Mouse (Mus musculus) cerebellum, adult (tissue): Measurements from ENCODE around the gene Mybl2.

Source experiments
- ATAC-seq: cut with Nextera tagmentation; 2 replicates; pipeline ENCODE4 v1.9.2; 2017; ENCODE audit warnings: mild to moderate bottlenecking, moderate library complexity, mixed read lengths; ENCODE audit not compliant: insufficient number of reproducible peaks, low FRiP score, low TSS enrichment

The Mybl2 gene

DNA sequence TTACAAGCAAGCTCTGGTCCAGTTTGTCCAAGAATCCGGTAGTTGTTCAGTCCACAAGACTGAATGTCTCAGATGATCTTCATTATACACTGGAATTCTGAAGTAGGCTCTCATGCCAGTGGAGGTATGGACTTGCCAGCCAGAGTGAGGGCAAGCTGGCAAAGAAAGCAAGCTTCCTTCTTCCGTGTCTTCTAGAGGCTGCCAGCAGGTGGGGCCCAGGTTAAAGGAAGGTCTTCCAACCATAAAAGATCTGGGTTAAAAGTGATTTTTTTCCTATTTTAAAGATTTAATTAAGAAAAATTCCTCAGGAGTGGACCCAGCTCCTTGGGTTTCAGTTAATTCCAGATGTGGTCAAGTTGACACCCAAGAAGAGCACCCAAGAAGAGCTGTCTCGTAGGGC, 15.7 kb downstream of the Mybl2 start:
- no peak for ATAC-seq

DNA sequence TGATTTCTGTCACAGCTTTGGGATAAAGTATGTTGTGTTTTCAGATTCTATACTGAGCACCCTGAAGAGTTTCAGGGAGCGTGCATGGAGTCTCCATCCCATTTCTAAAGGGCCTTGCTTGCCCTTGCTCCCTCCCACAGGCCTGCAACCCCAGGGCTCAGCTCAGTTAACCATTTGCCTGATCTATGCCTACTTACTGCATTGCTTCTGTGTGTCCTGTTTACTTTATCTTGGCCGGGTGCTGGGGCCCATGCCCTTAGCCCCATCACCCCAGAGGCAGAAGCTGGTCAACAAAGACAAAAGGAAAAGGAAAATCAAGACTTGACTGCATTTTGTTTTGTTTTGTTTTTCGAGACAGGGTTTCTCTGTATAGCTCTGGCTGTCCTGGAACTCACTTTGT, 17.1 kb downstream of the Mybl2 start:
- ATAC-seq: no peak

DNA sequence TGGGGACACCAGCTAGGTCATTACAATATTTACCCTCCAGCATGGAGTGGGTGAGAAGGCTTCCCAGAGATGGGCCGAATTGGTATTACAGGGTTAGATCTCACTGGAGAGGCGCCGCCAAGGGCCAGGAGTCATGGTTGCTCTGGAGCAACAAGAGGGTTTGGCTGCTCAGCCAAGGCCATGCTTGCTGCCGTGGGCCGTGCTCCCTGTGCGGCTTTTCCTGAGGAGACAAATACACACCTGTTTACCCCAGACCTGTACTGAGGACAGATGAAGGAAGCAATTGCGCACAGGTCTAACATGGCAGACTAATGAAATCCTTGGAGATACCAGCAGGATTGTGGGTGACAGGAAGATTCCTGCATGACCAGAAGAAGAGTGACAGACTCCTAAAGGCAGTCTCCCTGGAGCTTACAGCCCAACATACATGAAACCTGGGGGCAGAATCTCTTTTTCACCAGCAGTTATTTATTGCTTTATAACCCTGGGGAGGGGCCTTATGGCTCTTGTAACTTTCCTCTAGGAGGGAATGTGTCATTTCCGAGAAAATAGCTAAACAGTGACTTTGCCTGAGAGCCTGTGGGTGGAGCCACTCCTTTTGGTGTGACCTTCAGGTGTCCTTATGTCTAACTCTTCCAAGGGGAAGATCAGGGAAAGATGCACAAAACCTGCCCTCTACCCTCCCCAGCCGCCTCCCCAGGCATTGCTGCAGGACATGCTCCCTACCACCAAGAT, 18.7 kb downstream of the Mybl2 start:
- ATAC-seq: no peak

DNA sequence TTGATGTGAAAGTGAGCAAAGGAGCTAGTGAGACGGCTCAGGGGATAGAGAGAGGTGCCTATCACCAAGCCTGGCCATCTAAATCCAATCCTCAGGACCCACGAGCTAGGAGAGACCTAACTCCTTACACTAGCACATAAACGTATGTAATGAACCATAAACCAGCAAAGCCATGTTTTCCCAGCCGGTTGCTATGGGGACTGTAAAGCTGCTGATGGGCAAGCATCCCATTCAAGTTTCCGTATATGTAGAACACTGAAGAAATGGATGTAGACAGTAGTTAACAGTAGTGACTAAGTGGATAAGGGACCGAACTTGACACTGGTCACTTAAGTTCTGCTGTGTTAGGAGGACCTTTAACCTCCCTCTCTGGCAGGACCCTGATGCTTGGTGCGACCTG, 19.5 kb downstream of the Mybl2 start:
- no peak for ATAC-seq

DNA sequence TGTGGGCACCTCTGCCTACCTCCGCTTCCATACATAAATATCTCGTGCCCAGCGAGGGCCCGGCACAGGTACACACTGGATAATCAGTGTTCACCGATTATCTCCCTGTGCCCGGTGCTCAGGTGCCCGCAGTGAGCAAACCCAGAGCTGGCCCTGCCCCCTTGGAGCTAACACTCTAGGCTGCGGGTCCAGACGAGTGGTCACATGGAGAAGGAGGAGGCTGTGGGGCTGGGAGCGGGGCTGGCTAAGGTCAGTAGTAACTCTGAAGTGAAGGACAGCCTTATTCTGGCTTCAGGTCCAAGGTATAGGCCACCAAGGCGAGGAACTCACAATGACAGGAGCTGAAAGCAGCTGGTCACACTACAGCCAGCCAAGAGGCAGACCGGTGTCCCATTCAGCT, 20.3 kb downstream of the Mybl2 start:
- no peak for ATAC-seq

DNA sequence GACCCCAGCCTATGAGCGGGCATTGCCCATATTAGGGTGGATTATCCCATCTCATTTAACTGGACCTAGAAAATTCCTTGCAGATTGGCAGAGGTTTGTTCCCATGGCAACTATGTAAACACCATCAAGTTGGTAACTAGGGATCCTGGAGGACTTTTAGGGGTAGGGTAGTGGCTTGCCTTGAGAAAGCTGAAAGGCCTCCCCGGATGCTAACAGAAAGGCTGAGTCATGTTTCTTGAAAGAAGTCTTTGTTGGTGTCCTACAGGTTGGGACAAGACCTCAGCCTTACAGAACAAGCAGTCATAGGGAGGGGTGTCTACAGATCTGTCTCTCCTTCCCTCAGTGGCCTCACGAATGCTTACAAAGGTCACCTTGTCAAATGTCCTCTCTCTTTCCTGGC, 20.7 kb downstream of the Mybl2 start:
- ATAC-seq: no peak

DNA sequence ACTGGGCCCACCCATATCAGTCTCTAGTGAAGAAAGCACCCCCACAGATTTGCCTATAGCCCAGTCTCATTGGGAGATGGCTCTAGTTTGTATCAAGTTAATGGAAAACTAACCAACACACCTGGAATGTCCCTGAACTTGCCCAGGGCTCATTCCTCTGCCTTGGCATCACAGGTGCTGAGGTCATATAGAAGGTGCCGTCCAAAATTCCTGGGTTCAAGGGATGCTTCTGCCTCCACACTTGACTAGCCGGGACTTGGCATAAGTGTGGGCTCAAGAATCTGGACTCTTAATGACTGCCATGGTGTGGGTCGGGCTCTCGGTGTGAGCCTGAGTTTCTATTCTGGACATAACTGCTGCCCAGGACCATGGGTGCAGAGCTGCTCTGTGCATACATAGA, 24.6 kb downstream of the Mybl2 start:
- no peak for ATAC-seq

DNA sequence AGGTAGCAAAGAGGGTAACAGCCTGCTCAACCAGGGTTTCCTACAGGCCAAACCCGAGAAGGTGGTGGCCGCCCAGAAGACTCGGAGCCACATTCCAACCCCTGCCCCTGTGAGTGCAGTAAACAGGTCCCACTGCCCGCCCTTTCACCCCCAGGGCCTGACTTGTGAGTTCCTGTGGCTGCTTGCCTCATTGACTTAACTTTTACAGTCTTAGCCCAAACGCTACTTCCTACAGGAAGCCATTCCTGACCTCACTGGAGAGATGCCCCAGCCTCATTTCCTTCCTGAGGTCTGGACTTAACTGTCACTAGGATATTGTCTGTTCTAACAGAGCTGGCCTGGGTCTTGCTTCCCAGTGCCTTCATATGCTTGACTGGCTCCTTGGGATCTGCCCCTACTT, 28.1 kb downstream of the Mybl2 start:
- ATAC-seq: no peak

DNA sequence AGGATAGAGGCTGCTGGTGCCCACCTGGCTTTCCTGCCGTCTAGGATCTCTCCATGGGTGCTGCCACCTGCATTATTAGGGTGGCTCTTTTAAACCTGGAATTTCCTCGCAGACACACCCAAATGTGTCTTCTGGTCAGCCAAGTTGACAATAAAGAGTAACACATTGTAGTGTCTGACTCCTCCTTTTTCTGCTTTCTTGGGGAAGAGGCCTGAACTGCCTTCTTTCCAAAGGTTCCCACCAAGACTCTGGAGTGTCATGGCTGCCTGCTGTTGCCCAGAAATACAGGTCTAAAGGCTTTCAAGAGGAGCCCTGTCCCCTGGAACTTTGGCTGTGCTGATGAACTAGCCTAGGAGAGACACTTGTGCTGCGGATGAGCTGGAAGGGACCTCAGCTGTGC, 30.0 kb downstream of the Mybl2 start:
- ATAC-seq: no peak

DNA sequence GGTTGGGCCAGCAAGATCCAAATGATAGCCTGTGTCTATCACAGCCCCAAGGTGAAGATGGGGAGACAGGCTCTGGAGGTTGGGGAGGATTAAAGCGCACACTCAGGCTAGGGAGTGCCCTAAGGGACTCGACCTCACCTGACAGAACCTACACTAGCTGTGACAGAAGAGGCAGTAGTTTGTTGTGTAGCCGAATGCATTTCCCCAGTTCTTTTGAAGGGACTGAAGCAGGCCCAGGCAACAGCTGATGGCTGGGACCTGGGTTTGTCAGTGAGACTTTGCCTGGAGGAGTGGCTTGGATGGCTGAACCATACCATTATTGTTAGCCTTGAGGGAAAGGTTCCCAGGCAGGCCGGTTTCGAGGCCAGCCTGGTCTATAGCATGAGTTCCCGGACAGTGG, 30.6 kb downstream of the Mybl2 start:
- no peak for ATAC-seq

DNA sequence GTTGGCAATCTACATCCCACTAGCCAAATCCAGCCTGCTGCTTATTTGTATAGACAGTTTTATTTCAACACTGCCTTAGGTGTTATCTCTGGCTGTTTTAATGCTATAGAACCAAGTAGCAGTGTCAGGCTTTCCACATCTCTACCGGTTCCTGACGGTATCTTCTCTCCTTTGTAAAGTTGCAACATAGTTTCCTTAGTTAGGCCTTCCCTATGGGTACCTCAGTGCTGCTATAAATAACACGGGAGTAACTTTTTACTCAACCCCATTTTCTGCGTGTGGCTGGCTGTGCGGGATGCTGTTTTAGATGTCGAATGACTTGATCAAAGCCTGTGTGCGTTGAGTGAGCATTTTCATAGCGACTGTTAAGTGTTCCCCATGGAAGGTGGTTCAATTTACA, 32.1 kb downstream of the Mybl2 start:
- no peak for ATAC-seq

DNA sequence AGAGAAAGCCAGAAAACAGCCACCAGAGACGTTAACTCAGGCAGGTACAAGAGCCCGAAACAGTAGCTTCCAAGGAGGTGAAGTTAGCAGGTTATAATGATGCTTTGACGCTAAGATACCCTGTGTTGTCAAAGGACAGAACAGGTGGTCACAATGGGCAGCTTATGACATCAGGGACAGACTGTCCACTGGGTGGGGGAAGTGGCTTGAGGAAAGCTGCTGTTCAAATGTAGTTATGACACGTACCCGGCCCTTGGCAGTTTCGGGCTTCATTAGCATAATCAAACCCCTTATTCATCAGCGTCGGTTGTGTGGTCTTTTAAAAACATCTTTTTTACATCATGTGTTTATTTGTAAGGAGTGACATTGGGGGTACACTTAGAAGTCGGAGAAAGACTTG, 33.2 kb downstream of the Mybl2 start, which contains the start of gene Gtsf1l:
Gtsf1l (minus strand) TSS at position 128 of the 400 bp plus-strand sequence.
- ATAC-seq: no peak

DNA sequence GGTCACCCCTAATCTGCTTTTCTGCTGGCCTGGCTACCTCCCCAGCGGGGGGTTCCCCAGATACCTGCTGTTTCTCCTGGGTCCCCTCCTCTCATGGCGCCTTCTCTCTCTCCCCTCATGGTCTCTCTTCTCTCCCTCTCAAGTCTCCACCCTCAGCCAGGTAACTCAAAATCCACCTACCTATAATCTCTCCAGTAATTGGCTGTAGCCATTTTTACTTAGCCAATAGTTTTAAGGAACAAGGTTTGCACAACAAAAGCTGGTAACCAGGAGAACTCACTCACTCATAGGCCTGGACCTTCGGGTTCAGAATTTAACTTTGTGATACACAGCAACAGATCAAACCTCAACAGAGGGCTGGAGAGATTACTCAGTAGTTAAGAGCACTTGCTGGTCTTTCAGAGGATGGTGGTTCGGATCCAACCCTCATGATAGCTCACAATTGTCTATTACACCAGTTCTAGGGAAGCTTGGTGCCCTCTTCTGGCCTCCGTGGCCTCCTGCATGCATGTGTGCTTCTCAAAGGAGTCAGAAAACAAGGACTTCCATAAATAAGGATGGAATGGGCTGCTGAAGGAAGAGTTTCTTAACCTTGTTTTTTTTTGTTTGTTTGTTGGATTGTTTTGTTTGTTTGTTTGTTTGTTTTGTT, 35.1 kb downstream of the Mybl2 start:
- ATAC-seq: no peak

DNA sequence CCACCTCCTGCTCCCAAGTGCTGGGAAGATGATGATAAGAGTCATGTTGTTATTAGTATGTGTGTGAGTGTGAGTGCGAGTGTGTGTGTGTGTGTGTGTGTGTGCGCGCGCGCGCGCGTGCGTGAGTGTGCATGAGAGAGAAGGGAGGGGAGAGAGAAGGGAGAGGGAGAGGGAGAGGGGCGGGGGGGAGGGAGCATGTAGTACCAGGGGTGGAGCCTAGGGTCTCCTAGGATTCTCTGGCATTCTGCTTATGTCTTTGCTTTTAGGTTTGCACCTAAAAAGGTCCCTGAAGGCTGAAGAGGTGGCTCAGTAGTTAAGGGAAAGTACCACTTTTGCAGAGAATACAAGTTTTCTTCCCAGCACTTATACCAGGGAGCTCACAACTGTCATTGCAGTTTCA, 40.4 kb downstream of the Mybl2 start:
- ATAC-seq: no peak

DNA sequence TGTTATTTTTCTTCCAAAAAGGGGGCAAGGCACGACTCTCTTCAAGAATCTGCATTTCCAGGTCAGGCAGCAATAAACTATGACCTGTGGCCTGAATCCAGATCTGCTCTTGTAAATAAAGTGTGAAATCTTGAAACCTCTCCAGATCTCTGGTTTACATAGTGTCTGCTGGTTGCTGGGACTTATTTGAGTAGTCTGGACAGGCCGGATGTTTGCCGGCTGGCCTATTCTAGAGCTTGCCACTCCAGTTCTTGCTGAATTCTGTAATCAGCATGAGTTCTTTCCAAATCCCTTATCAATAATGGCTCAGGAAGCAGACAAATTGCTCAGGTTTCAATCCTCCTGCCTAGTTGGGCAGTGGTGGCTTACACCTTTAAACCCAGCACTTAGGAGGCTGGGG, 41.3 kb downstream of the Mybl2 start:
- ATAC-seq: no peak

DNA sequence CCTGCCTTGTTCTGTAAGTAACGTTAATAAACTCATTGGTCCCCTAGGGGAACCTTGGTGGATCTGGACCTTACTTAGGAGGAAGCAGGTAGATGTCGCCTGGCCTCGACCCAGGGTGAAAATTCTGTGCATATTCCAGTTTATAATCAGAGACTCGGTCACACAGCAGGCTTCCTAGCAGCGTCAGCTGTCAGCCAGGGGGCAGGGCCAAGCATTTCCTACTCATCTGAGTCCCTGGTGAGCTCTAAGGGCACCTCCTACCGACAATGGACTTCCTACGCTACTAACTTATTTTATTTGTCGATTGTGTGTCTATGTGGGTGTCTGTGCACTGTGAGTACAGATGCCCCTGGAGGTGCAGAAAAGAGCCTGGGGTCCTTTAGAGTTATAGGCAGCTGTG, 45.4 kb downstream of the Mybl2 start:
- ATAC-seq: no peak

DNA sequence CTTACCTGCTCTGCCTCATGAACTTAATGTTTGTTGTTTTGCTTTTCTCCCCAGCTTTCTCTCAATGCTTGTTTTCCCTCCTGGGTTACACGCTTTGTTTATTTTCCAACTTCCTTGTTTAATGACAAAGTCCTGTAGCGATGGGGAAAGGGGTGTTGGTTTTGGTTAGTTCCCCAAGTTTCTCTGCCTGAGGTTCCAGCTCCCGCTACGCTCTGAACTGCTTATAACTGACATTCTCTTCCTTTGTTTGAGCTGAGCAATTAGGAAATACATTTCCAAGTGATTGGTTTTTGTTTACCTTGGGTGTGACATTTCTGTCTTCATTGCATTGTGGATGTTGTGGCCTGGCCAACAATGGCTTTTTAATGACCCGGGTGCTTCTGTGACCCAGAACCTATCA, 46.1 kb downstream of the Mybl2 start:
- ATAC-seq: no peak

DNA sequence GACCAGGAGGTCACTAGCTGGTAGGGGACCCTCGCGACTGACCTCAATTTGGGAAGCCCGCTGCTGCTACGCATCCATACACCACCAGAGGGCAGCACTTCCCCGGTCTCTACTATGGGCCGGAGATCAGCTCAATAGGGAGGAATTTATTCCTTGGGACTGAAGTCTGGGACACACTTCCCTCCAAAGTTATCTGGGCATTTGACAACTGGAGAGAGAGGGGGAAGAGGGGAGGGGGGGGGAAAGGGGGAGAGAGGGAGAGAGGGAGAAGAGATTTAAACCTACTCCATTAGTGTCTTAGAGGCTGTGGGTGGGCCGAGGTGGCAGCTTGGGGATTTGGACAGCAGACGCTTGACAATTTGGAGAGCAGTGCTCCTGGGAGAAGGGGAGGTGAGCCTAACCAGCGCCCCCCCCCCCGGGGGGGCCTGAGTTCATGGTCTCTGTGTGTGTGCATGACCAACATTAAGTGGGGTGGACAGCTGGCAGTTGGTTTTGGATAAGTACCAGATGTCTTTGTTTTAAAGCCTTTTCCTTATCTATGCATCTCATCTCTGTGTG, 47.2 kb downstream of the Mybl2 start:
- no peak for ATAC-seq

DNA sequence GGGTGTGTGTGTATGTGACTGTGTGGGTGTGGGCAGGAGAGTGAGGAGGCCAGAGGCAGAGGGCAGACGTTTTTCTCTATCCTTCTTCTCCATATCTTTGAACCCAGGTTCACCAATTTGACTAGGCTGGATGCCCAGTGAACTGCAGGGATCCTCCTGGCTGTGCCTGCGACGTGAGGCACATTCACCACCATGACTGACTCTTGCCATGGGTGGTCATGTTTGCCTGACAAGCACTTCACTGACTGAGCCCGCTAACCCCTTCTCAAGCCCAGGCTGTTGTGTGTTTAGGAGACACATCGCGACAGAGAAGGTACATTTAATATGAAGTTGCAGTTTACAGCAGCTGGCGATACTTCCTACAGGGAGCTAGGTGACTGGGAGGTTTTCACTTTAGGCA, 47.7 kb downstream of the Mybl2 start:
- ATAC-seq: no peak

DNA sequence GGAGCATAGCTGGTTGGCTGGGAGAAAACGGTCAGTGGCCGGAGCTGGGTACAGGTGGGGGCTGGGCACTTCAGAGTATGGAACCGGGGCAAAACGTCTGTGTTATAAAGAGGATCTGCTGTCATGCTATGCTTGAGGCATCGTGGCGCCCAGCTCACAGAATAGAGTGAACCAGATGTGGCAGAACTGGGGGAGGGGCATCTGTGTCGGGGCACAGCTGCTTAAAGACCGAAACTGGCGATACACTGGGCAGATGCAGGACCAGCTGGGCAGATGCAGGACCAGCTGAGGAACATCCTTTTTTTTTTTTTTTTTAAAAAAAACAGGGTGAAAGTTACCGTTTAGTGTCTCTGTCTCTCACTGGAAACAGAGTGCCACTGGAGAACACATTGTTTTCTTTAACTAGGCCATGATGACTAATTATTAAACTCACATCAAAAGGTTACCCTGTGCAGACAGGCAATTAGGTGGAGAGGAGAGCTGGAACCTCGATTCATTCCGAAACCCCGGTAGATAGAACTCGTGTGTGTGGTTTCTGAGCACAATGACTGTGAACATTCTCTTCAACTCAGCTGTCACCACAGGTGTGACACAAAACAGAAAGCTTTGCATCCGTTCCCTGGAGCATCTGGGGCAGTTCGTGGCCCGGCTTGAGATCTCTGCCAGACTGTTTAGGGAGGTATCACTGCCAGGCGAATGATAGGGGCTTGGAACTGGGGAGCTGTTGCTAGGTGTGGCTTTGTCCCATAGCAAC, 48.6 kb downstream of the Mybl2 start:
- no peak for ATAC-seq

DNA sequence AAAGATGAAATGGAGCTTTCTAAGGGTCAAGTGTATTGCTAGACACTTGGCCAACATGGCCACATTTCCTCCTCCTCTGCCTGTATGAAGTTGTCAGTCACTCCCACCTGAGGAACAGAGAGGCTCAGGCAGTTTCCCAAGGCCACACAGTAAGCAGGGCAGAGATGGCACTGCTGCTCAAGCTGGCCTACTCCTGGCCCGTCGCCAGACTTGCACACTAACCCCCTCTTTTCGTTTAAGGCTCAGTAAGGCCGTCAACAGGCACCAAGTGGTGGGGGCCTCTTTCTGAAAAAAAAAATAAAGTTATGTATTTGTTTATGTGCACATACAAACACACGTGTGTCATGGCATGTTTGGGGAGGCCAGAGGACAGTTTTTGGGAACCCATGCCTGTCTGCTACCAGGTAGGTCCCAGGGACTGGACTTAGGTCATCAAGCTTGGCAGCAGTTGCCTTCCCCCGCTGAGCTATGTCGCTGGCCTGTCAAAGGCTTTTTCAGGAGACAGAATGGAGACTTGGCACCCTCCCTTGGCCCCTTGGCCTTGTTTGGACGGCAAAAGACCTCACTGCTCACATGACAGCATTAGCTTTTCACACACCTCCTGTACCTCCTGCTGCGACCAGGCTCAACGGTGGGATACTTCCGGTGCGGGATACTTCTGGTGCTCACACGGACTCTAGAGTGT, 49.7 kb downstream of the Mybl2 start:
- ATAC-seq: no peak
